Mouse (Mus musculus) myocyte (in vitro differentiated cells): ENCODE measurements around the gene Dnttip2.

Experiments
- CEBPB ChIP-seq: IDR thresholded peaks from 2 replicates; pipeline ENCODE4 v1.6.1; 2011; ENCODE audit warnings: mild to moderate bottlenecking, moderate library complexity; ENCODE audit not compliant: poor library complexity, insufficient read depth, severe bottlenecking
- E2F4 ChIP-seq: IDR thresholded peaks from one replicate; pipeline ENCODE4 v1.6.1; 2011; ENCODE audit warnings: mild to moderate bottlenecking, control low read depth, moderate library complexity; ENCODE audit not compliant: insufficient read depth
- MAX ChIP-seq: IDR thresholded peaks from one replicate; pipeline ENCODE4 v1.6.1; 2011; ENCODE audit warnings: low read depth, mild to moderate bottlenecking, control low read depth
- MYOD1 ChIP-seq, 3 experiments: IDR thresholded peaks; one replicate each; pipeline ENCODE4 v1.6.1; 2011; ENCODE audit warnings: control low read depth in 2 of 3, low read depth in 2 of 3, mild to moderate bottlenecking in 2 of 3, moderate library complexity in 1 of 3; ENCODE audit not compliant: insufficient read length in 2 of 3, control insufficient read depth in 1 of 3
- MYOG ChIP-seq, 3 experiments: IDR thresholded peaks; one replicate each; pipeline ENCODE4 v1.6.1; 2011; ENCODE audit warnings: control low read depth in 2 of 3, low read depth in 2 of 3, mild to moderate bottlenecking in 2 of 3; ENCODE audit not compliant: insufficient read length in 2 of 3, control insufficient read depth in 1 of 3, insufficient read depth in 1 of 3
- POLR2A ChIP-seq: IDR thresholded peaks from one replicate; pipeline ENCODE4 v1.6.1; 2011; ENCODE audit warnings: low read depth, mild to moderate bottlenecking, control low read depth, moderate library complexity; ENCODE audit not compliant: insufficient read length
- POLR2AphosphoS2 ChIP-seq: IDR thresholded peaks from one replicate; pipeline ENCODE4 v1.6.1; 2011; ENCODE audit warnings: low read depth, control low read depth; ENCODE audit not compliant: insufficient read length
- REST ChIP-seq: IDR thresholded peaks from one replicate; pipeline ENCODE4 v1.6.1; 2011; ENCODE audit warnings: mild to moderate bottlenecking, control low read depth, moderate library complexity; ENCODE audit not compliant: insufficient read depth, insufficient read length
- TCF12 ChIP-seq: IDR thresholded peaks from one replicate; pipeline ENCODE4 v1.6.1; 2011; ENCODE audit warnings: mild to moderate bottlenecking, control low read depth; ENCODE audit not compliant: poor library complexity, insufficient read depth, severe bottlenecking

- TF ChIP-seq MAX (no peak), CEBPB (no peak), POLR2A (no peak), REST (no peak), POLR2AphosphoS2 (no peak), TCF12 (no peak), E2F4 (no peak), MYOD1 (IDR thresholded peaks at IDR 0.05; ENCODE audit: control insufficient read depth in 1 of 3, insufficient read length in 2 of 3, low read depth in 2 of 3) (no peak), MYOG (IDR thresholded peaks at IDR 0.05; ENCODE audit: control insufficient read depth in 1 of 3, insufficient read depth in 1 of 3, insufficient read length in 2 of 3, low read depth in 2 of 3) (no peak)
Observed at GRCm38 (mm10) chr3:122275111-122275510, 923 bp downstream of the Dnttip2 start.
